Mouse (Mus musculus): ENCODE measurements around the gene Pdp2. TPM values are rescaled to one million over a fixed set of nuclear protein-coding genes. Genes with fewer than 3 reads are reported as not detected.

Gene Pdp2
- total and polyA plus RNA-seq, 3 experiments: 12.2 to 12.4 TPM; not detected in 1

DNA sequence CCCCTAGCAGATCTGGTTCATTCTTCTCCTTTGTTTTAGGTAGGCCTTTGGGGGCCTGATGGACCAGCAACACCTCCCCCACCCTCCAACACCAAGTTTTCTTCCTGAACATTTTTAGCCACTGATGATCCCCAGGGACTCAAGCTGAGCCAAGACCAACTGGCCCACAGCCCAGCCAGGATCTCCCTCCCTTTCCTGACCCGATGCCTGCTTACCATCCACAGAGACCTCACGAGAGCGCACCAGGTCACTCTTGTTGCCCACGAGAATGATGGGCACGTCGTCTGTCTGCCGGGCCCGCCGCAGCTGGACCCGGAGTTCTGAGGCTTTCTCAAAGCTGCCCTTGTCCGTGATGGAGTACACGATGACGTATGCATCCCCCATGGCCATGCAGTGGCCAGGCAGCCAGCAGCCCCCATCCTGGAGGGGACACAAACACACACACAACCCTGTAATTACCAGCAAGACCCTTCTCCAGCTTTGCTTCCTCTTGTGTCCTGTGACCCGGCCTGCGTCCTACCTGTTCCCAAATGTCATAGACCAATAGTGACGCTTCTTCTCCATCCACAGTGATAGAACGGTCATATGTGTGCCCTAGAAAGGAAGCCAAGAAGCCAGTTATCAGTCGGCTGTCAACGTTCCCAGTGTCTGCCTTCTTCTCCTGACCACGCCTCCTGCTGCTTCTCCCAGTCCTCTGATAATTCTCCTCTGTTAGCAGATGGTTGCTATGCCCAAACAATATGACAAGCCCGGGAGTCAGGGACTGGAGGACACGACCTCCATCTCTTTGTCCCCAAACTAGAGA, 38.3 kb downstream of the Pdp2 start:
- peak overlapping the region; percentile 50 to 91 for H3K4me3 ChIP-seq (ENCODE audit: control insufficient read depth in 1 of 2, insufficient read depth in 1 of 2, low read depth in 2 of 2, low read length in 2 of 2)
- peak; percentile 76 for DNase-seq (ENCODE audit: low read depth, low spot score)
- H3K9ac ChIP-seq (ENCODE audit: control insufficient read depth, low read depth, low read length, poor library complexity, severe bottlenecking): peak overlapping the region; percentile 46; the same call in 1 of the 2 replicates
- H3K4me1 ChIP-seq (ENCODE audit: control insufficient read depth in 1 of 2, insufficient read depth in 2 of 2, low read length in 2 of 2): peaks cover 6 to 20% of the 10 kb centered on the region in 2 experiments
- H3K27me3 ChIP-seq (ENCODE audit: control insufficient read depth in 1 of 2, insufficient read depth in 2 of 2, low read length in 2 of 2): no peaks in the 10 kb centered on the region
- peaks cover 0 to 10% of the 10 kb centered on the region in 2 experiments; a peak in 2 of 4 replicates for H3K36me3 ChIP-seq (ENCODE audit: control insufficient read depth in 1 of 2, insufficient read depth in 2 of 2, low read length in 2 of 2)
- TF ChIP-seq POLR2A (IDR thresholded peaks at IDR 0.05; ENCODE audit: control insufficient read depth in 1 of 2, insufficient read depth in 1 of 2, low read depth in 1 of 2, low read length in 2 of 2, poor library complexity in 1 of 2) (no peak), HCFC1 (IDR thresholded peaks at IDR 0.05; ENCODE audit: low read depth, low read length) (no peak), TCF12 (IDR thresholded peaks at IDR 0.05; ENCODE audit: low read depth, low read length) (peak; percentile 26; the same call in 1 of the 2 replicates), GATA1 (IDR thresholded peaks at IDR 0.05; ENCODE audit: low read depth, low read length) (peak; percentile 54; the same call in 1 of the 2 replicates), ZMIZ1 (IDR thresholded peaks at IDR 0.05; ENCODE audit: low read depth, low read length) (no peak), UBTF (IDR thresholded peaks at IDR 0.05; ENCODE audit: borderline replicate concordance, insufficient read depth, low read depth, low read length) (no peak), MAFK (IDR thresholded peaks at IDR 0.05; ENCODE audit: borderline replicate concordance, low read depth, low read length) (no peak), ETS1 (IDR thresholded peaks at IDR 0.05; ENCODE audit: low read depth, low read length) (peak; percentile 49; the same call in 1 of the 2 replicates), JUND (IDR thresholded peaks at IDR 0.05; ENCODE audit: low read depth, low read length) (no peak), ELF1 (IDR thresholded peaks at IDR 0.05; ENCODE audit: low read depth, low read length) (no peak), TBP (IDR thresholded peaks at IDR 0.05; ENCODE audit: low read depth, low read length) (no peak), SIN3A (IDR thresholded peaks at IDR 0.05; ENCODE audit: low read length) (peak; percentile 68), MYC (IDR thresholded peaks at IDR 0.05; ENCODE audit: low read depth, low read length) (no peak), USF1 (IDR thresholded peaks at IDR 0.05; ENCODE audit: low read depth, low read length) (no peak), EP300 (IDR thresholded peaks at IDR 0.05; ENCODE audit: low read depth in 1 of 2, low read length in 2 of 2) (peak in 1 of 2 experiments; percentile 36; a peak in 1 of 4 replicates), MXI1 (IDR thresholded peaks at IDR 0.05; ENCODE audit: low read depth, low read length) (peak; percentile 21; the same call in 1 of the 2 replicates), POLR2AphosphoS5 (IDR thresholded peaks at IDR 0.05; ENCODE audit: borderline replicate concordance, low read depth, low read length) (no peak), TAL1 (IDR thresholded peaks at IDR 0.05; ENCODE audit: low read length) (no peak), ZNF384 (IDR thresholded peaks at IDR 0.05; ENCODE audit: low read depth, low read length) (no peak), MAZ (IDR thresholded peaks at IDR 0.05; ENCODE audit: low read depth, low read length) (no peak), MEF2A (IDR thresholded peaks at IDR 0.05; ENCODE audit: extremely low read depth, insufficient replicate concordance, low read depth, low read length, poor library complexity, severe bottlenecking) (no peak), RCOR1 (IDR thresholded peaks at IDR 0.05; ENCODE audit: low read depth, low read length) (no peak), CTCF (IDR thresholded peaks at IDR 0.05 in 2 of 3, conservative IDR thresholded peaks at IDR 0.05 in 1 of 3; ENCODE audit: control insufficient read depth in 1 of 3, insufficient read depth in 1 of 3, low read depth in 2 of 3, low read length in 3 of 3, poor library complexity in 1 of 3, severe bottlenecking in 1 of 3) (no peak), ZC3H11A (IDR thresholded peaks at IDR 0.05; ENCODE audit: low read depth, low read length) (no peak), MYB (IDR thresholded peaks at IDR 0.05; ENCODE audit: low read depth, low read length) (no peak)
- H3K9me3 ChIP-seq (replicated peaks; ENCODE audit: insufficient read depth, low read length): no peaks in the 10 kb centered on the region
- H3K79me2 ChIP-seq (ENCODE audit: control insufficient read depth, insufficient read depth, low read length, poor library complexity): no peaks in the 10 kb centered on the region
- H3K27ac ChIP-seq (ENCODE audit: control insufficient read depth, low read depth, low read length): peak overlapping the region; percentile 40
